Mouse (Mus musculus) natural killer cell, adult 2 months (primary cell): Measurements from ENCODE around the gene Prune1.

Experiments
- DNase-seq, 2 experiments: peaks; one replicate each; pipeline ENCODE4 v3.0.0; 2022; ENCODE audit warnings: low spot score in 2 of 2

Gene Prune1

DNA sequence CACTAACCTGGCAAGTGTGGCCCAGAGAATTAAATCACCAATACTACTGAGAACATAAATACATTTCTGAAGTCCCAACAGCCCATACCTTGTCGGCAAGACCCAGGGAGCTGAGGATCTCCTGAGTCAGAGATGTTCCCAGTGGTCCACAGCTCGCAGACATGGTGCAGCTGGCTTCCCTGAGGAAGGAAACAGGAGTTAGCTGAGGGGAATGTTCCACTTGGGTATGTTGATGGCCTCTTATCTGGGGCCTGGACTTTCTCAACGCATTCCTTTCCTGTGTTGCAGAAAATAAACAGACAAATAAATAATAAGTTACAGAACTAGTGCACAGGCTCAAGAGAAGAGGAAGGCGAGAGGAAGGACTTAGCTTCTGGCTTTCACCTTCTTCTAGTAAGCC, 24.4 kb upstream of the Prune1 start:
- DNase-seq, result no peak

DNA sequence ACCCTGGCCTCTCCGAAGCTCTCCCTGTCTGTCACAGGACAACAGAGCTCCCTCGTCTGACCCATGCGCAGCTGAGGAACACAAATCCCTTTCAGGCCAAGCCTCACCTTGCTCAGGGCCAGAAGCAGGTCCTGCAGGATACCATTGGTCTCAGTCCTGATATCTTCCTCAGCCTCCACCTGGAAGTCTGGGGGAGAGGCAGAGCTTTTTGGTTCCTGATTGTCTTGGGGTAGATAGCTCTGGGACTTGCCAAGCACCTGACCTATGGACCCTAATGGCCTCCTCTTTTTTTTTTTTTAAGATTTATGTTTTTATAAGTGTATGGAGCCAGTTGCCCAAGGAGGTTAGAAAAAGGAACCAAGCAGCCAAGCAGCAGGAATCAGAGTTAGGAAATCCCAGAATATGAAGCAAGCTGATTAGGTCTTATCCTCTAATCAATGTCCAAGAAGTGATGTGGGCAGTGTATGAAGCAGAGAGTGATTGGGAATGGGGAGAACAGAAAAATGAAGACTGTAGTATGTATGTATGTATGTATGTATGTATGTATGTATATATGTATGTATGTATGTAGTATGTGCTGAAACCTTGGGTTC, 19.4 kb upstream of the Prune1 start:
- no peak for DNase-seq

DNA sequence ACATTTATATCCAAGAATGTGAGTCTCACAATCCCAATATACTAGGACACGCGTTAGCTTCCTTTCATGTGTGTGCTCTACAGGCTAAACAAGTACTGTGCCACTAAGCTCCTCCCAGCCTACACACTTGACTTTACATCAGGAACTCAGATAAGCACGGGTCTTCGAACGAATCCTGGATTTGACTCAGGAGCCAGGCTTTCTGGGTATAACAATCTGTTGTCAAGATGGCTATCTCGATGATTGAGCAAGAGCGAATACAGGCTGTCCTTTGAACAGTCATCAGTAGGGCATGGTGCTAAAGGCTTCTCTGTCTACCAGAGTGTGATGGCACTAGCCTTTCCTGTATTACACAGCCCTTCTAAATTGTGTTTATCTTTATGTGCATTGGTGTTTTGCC, 16.1 kb upstream of the Prune1 start:
- no peak for DNase-seq

DNA sequence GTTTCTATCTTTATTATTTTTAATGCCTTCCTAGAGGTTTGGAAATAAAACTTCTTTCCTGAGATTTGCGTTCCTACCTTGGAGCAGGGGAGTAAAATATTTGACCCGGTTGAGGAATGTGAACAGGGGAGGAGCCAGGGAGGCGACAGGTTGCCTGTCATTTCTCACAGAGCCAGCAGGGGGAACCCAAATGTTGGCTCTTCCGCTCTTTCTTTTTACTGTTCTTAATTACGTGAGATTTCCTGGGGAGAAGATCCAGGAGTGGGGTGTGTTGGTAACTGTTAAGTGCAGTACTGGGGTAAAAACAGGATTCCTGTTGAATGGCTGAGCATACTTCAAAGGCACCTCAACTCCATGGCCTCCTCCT, 14.2 kb upstream of the Prune1 start:
- peak; percentile 31 to 45 for DNase-seq

DNA sequence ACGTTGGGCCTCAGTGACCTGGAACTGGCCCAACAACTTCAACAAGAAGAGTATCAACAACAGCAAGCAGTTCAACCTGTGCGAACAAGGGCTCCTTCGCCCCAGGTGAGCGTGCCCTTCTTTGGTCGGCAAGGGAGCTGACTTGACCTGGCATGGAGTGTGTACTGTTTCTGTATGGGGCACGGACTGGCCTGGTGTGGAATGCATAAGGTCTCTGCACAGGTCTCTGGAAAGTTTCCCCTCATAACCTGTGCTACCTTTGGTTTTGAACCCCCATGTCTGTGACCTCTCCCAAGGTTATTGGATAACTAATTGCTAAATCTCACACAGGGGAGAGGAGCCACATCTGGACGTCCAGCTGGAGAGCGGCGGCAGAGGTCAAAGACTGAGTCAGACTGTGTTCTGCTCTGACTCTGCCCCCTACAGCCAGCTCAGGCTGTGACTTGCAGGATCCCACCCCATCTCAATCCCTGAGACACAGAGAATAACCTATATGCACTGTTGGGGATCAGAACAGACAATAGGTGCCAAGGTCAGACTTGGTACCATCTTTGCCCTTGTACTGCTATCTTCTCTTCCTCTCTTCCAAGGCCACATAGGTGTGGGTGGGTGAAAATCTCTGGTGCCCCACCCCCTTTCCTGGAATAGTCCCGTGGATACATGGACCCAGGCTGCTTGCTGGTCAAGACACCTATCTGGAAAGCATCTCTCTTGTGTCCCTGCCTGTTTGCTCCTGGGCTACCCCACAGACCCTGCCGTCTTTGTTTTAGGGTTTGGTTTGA, 13.6 kb upstream of the Prune1 start:
- no peak for DNase-seq

DNA sequence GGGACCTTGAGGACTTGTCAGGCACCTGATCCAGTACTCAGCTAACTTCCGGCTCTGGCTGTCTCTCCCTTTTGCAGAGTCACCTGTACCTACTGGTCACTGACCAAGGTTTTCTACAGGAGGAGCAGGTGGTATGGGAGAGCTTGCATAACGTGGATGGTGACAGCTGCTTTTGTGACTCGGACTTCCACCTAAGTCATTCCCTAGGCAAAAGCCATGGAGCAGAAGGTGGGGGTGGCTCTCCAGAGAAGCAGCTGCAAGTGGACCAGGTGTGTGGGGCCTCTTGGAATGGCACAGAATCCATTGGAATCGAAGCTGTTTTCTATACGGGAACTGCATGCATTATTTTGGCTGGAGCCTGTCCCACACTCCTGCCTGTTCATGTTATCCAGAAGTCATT, 12.8 kb upstream of the Prune1 start:
- DNase-seq, result no peak

DNA sequence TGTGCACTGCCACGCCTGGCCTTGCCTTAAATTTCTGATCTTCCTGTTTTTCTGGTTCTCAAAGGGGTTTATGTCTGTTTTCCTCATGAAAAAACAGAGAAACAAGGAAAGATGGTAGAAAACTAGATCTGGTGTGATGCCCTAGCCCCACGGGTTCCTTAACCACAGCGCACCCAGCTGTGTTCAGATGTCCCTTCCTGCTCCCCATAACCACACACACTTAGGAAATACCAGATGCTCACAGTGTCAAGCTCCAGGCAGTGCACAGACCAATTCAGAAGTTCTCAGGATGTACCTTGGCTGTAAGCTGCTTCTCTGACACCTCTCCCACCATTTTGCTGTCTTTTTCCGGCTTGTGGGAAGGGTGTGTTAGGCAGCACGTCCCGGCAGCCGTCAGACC, 12.4 kb upstream of the Prune1 start:
- DNase-seq, result no peak

DNA sequence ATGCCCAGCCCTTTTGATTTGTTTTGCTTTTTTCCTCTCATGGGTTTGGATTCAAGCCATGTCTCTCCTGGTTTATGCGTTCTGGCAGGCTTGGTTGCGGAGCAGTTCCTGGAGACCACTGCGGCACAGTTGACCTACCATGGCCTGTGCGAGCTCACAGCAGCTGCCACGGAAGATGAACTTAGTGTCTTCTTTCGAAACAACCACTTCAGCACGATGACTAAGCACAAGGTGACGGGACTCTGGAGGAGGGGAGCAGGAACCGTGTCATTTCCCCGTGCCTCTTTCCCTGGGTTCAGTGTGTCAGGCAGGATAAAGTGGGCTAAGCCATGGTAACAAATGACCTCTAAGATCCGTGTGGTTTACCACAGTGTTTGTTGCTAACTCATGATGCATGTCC, 11.7 kb upstream of the Prune1 start:
- peak; percentile 23 to 46 for DNase-seq

DNA sequence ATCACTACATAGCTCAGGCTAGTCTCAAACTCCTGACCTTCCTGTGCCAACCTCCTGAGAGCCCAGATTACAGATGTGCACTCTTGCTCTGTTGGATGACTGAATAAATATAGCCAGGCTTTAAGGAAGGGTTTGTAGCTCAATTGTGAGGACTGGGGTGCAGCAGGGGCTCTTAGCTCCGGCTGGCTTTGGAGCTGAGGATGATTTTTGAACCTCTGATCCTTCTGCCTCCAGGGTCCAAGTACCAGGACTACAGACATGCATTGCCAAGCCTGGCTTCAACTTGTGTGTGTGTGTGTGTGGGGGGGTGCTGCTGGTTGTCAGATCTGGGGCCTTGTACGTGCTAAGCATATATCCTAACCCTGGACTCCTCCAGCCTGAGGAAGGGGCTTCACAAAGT, 11.0 kb upstream of the Prune1 start:
- DNase-seq, result no peak

DNA sequence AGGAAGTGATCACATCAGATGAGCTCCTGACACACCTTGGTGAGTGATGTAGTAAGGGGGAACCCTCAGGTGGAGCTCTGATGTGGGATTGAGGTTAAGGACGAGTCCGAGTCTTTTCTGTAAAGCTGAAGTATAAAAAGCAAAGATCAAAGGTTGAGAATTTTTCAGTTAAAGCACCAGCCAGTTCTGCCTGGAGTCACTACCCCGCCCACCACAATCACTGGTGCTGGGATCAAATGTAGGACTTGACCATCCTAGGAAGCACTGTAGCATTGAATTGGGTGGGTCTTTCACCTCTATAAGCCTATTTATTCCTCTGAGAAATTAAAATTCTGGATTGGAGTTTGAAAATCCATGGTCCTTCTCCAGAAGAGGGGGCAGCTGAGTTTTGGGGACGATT, 9.2 kb upstream of the Prune1 start:
- DNase-seq, result no peak

DNA sequence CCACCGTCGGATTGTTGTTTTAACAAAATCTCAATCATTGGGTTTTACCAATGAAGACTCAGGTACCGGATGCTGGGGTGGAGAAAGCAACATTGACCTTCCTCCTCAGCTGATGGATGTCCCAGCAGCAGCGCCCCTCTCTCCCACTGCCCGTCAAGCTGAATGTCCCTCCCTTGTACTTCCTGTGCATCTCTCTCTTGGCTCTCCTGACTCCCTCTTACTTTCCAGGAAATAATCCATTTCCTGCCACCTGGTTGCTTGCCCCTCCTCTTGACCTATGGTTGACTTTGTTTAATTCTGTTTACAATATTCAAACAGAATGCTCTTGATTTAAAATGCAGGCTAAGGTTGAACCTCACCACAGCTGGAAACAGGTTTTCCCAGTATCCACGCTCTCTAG, 8.3 kb upstream of the Prune1 start:
- no peak for DNase-seq

DNA sequence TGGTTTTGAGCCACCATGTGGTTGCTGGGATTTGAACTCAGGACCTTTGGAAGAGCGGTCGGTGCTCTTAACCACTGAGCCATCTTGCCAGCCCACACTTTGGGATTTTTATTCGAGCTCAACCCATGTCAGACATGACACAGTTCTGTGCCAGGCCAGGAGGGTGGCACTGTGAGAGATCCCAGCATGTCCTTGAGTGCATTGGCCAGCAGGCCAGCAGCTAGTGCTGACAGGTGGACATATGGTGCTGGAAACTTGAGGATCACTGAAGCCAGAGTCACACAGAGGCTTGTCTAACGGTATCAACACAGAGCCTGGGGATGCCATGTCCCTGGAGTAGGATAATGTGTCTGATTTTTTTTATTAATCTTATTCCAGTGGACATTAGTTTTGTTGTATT, 7.5 kb upstream of the Prune1 start:
- DNase-seq, result no peak

DNA sequence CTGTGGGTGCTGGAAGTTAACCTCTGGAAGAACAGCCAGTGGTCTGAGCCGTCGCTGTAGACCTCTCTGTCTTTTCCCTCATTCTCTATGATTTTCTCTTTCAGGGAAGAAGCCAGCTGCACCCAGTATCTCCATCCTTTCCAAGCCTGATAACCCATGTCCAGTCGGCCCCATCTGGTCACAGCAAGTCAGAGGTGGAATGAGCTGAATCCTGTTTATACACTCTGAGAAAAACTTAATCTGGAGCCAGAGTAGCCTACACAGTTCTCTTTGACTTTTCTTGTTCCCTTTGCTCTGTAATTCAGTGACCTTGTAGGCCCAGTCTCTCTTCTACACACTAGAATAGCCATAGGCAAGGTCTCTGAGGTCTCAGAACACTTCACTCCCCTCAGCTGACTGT, 5.7 kb upstream of the Prune1 start:
- no peak for DNase-seq

DNA sequence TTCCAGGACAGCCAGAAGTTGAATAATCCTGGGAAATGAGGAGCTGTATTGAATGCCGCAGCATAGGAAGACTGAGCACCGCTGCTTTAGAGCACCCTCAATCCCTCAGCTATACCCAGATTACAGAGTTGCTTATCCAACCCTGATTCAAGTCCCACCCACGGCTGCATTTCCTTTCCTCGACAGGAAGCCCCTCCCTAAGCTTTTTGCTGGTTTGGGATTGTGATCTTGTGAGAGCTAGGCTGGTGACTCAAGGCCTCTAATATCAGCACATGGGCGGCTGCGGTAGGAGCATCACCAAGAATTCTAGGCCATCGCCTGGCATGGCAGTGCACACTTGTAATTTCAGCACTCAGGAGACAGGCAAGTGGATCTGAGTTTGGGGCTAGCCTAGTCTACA, 4.6 kb upstream of the Prune1 start:
- no peak for DNase-seq

DNA sequence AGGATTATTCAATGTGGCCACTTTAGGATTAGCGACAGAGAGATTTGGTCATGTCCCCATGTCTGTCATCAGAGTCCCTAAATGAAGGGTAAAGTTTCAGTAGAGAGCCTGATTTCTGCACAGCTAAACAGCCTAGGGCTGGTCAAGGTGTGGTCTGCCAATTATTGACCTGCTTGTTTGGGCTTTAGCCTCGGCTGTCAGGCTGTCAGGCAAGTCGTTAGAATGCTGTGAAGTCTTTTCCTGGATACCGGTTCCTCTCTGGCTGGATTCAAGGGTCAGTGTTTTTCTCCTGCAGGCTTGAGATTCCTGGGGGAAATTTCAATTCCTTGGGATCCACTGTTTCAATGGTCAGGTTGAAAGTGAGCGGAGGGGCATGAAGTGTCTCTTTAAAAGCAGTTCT, 4.1 kb upstream of the Prune1 start:
- no peak for DNase-seq

DNA sequence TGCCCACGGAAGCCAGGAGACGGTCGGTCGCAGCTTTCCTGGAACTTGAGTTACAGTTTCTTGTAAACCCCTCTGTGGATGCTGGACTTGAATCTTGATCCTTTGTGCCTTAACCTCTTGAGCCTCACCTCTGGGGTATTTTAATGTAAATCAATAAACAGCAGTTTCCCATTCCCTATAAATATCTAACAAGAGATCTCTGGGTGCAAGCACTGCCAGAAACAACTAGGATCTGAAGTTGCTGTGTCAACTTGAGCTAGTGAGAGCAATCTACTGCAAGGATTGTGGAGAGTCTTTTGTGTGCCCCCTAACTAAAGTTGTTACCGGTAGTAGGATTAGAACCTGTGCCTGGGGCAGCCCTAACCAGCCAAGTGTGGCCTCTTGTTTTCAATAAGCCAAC, 3.5 kb upstream of the Prune1 start:
- DNase-seq, result no peak

DNA sequence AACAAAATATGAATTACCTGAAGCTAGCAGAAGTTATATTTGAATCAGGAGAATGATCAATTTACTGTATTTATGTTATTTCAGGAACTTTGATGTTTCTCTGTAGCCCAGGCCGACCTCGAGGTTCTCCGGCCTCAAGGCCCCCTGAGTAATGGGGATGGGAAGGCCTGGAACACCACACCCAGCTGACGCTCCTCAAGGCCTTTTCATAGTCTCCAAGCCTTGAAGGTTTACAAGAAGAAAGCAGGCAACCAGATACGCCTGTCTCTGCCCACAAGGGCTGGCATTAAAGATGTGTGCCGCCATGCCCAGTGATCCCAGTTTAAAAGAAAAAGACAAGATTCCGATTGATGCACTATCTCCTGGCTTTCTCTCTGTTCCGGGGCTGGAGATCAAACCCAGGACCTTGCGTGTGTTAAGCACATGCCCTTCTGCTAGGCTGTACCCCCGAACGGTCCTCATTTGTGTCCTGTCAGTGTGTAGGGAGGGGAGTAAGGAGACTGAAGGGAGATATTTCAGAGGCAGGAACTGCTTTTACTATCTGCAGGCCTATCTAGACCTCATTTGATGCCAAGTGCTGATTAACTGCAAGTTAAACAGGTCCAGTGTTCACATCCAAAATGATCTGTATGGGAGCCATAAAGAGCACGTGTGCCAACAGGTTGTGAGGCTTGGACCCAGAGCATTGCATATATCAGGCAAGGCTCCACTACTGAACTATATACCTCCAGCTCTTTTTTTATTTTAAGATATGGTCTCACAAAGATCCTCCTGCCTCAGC, 2.8 kb upstream of the Prune1 start:
- DNase-seq, result no peak

DNA sequence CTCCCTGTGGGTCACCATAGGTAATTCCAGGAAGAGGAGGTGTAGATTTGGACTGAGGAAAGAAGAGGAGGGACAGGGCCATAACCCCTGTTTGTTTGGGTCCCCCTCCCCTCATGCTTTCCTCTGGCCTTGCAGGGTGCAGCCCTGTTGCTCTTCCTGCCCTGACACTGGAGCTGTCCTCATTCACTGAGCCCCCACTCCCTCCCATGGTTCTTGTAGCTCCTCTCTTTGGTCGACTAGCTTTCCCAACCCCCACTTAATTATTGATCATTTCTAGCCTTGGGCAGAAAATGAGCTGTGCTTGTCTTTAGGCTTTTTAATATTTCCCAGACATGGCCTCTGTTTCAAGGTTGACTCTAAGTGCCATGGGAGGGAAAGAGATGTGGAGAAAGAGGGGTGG, 2.2 kb upstream of the Prune1 start:
- DNase-seq, result no peak

DNA sequence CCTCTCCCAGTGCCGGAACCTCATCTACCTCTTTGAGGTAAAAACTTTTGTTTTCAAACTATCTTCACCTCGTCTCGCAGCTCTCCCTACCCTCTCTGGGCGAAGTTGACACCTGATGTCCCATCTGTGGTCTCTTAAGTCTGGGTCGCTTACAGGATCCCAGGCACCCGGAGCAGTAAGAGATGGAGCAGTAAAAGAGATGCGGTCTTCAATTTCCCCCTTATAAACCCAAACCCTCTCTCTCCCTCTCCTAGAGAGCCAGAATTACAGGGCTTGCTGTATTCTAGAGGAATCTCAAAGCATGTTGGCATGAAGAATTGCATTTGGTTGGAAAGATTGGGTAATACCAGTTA, 1.7 kb upstream of the Prune1 start:
- DNase-seq, result no peak

DNA sequence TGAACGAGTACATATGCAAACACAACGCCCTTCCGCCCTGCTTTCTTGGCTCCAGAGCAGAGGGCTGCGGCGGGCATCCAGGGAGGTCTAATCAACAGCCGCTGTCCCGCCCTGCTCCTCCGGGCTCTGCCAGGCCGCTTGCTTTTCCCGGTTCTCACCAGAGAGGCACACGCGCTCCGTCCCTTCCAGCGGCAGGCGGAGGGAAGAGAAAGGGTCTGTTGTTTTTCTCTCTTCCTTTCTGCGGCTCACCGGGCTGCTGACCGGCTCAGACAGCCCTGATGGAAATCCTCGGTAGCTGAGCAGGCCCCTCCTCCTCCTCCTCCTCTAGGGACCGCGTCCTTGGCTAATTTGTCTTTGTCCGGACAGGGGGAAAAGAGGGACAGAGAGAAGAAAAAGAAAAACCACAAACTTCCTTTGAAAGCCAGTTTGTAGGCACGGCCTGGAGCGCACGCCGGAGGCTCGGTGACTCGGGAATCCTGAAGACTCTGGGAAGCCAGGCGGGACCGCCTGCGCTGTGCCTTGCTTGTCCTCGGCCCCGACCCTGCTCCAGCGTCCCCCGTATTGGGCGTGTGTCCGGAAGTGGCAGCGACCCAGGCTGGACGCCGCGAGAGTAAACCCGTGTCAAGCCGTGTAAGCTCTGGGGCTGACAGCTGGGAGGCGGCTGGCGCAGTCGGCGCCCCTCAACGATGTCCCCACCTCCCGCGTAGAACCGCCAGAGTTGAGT, 1.2 kb upstream of the Prune1 start:
- peak; percentile 30 to 39 for DNase-seq

DNA sequence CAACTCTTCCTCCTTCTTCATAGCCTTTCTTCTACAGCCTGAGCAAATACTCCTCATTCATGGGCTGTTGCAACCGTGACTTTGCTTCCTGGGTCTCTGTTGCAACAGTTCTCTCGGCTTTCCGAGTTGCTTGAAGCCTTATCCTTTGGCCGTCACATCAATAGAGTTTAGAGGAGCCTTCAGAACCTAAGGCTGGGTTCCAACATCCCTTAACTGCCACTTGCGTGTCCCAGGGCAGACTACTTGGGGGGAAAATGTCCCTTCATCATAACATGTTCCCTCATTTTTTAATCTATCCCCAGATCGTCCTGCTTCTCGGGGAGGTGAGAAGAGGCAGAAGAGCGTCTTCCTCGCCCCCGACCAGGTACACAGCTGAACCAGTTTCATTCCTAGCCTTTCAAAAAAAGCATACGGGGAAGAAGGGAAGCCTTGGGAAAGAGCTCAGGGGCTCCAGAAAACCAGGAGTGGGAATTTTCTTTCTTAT, 547 bp upstream of the Prune1 start:
- peak; percentile 18 to 32 for DNase-seq

DNA sequence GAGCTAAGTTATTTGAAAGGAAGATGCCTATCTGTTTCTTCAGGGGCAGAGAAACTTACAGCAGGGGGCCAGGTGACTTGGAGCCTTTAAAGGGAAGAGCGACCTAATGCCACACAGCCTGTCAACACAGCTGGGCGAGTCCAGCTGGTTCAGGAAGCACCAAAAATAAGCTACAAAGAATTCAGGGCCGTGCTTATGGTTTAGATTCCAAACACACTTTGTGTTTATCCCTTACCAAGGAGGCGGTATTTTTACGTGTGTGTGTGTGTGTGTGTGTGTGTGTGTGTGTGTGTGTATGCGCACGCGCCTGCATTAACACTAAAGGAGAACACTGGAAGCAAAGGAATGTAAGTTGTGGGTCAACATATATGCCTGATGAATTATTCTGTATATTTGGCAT, 1.1 kb downstream of the Prune1 start:
- DNase-seq, result peak in 1 of 2 experiments; percentile 13
